Comparison of ENCODE assay signal across 12 mouse cellular contexts in genomic region chr7:98901120-98901519, GRCm38 (mm10).
DNase-seq lines count a peak whose midpoint lies in the region; TF ChIP-seq lines count a peak whose summit lies in the region.
"Had no signal": no experiment of that assay in that cellular context is flagged by ENCODE, and none has a peak within 500 bp of the region (broad histone marks: within the 10 kb centered on the region; RNA-seq: fewer than 3 reads in every experiment).

No protein-coding gene starts in this region.

- WGBS in bone marrow, adult 2 months: 92% methylated on average over 1 of the region's 1 CpGs

- no peak for DNase-seq in left cerebral cortex, adult 2 months (ENCODE audit: extremely low spot score in 1 of 2, low spot score in 2 of 2)
- no peak for DNase-seq in left cerebral cortex, postnatal 10 days (ENCODE audit: extremely low spot score in 1 of 2, low spot score in 2 of 2)
- peak; percentile 32 for DNase-seq in A20 (ENCODE audit: low read depth, low spot score)
- DNase-seq in CD4-positive helper T cell, adult 2 months (ENCODE audit: low read depth, low spot score): peak; percentile 15
- no peak for DNase-seq in urinary bladder, postnatal 25 days (ENCODE audit: low spot score)
- no peak for DNase-seq in right cerebral cortex, postnatal 36 days (ENCODE audit: low spot score in 2 of 2)
- DNase-seq: kidney, adult 18-20 months; layer of hippocampus, adult 9-11 months had no signal

- H3K27ac ChIP-seq in left cerebral cortex, adult 2 months: no peak overlapping the region
- H3K27ac ChIP-seq in bone marrow, adult 2 months (ENCODE audit: control insufficient read depth, insufficient read depth, low read depth, low read length, poor library complexity): no peak overlapping the region

- H3K4me3 ChIP-seq in left cerebral cortex, adult 2 months: no peak overlapping the region
- H3K4me3 ChIP-seq in bone marrow, adult 2 months (replicated peaks; ENCODE audit: control insufficient read depth, low read depth, low read length): no peak overlapping the region
- H3K4me3 ChIP-seq: limb, embryonic 15.5 days; megakaryocyte, embryonic 14.5 days; myocyte had no signal

- no peaks in the 10 kb centered on the region for H3K4me1 ChIP-seq in bone marrow, adult 2 months (ENCODE audit: control insufficient read depth, insufficient read depth, low read length)

- TF ChIP-seq CTCF in left cerebral cortex, adult 2 months (IDR thresholded peaks at IDR 0.05): peak; percentile 48
- TF ChIP-seq CTCF in bone marrow, adult 2 months (IDR thresholded peaks at IDR 0.05; ENCODE audit: control insufficient read depth, insufficient read depth, low read length): peak; percentile 32; the same call in 1 of the 2 replicates

- intact Hi-C loops in left cerebral cortex, adult 2 months (cut with DNase I): no loop called here
- intact Hi-C loops in left cerebral cortex, postnatal 10 days (cut with DNase I): no loop called here

- no peak for TF ChIP-seq POLR2A in bone marrow, adult 2 months (IDR thresholded peaks at IDR 0.05; ENCODE audit: borderline replicate concordance, control insufficient read depth, low read depth, low read length)

Comparison
In these comparisons a context has a peak if more than half of its experiments do, and no peak if none do; other contexts are left out.
1. DNase-seq: peak in A20 (single experiment) and CD4-positive helper T cell, adult 2 months (single experiment); none in left cerebral cortex, adult 2 months (0 of 2), left cerebral cortex, postnatal 10 days (0 of 2), urinary bladder, postnatal 25 days (single experiment) and right cerebral cortex, postnatal 36 days (0 of 2).